Mouse (Mus musculus): ENCODE results near the gene Sstr3.

- TF ChIP-seq CTCF (IDR thresholded peaks at IDR 0.05; ENCODE audit: borderline replicate concordance, insufficient read depth, low read length) = no peak
- TF ChIP-seq POLR2A (IDR thresholded peaks at IDR 0.05; ENCODE audit: low read depth, low read length) = no peak
Observed at GRCm38 (mm10) chr15:78542767-78543303, 1.6 kb downstream of the Sstr3 start.

Measured in embryonic fibroblast, embryonic 13.5 days (primary cell).